Mouse (Mus musculus): ENCODE measurements around the gene 2310057J18Rik. TPM values are rescaled to one million over a fixed set of nuclear protein-coding genes. Genes with fewer than 3 reads are reported as not detected.
"Not testable (repeated sequence)": the region's sequence is repeated elsewhere in the genome, so short reads cannot be mapped to it uniquely, and the experiment has no call there.

The 2310057J18Rik gene
- not detected for polyA plus RNA-seq (2017; shearing (Covaris generic))

GRCm38 (mm10) chr10:28986203-28986602, at the start of gene 2310057J18Rik:
TSS of gene 2310057J18Rik (minus strand) at chr10:28986303.
- no peak for ATAC-seq

- ATAC-seq: not testable (repeated sequence)
Measured at GRCm38 (mm10) chr10:29029960-29030359, 43.9 kb upstream of the 2310057J18Rik start.

GRCm38 (mm10) chr10:29019496-29020270, 33.6 kb upstream of the 2310057J18Rik start:
- ATAC-seq: no peak

GRCm38 (mm10) chr10:28997776-28998175, 11.7 kb upstream of the 2310057J18Rik start:
- ATAC-seq: no peak

GRCm38 (mm10) chr10:28988990-28989389, 2.9 kb upstream of the 2310057J18Rik start:
- ATAC-seq: no peak

GRCm38 (mm10) chr10:28968189-28968588, 17.9 kb downstream of the 2310057J18Rik start:
- ATAC-seq: no peak

GRCm38 (mm10) chr10:28955138-28955537, 31.0 kb downstream of the 2310057J18Rik start:
- peak; percentile 63 for ATAC-seq

GRCm38 (mm10) chr10:28954515-28954914, 31.6 kb downstream of the 2310057J18Rik start:
- ATAC-seq: no peak

Other genes with a start within 250 kb of the 2310057J18Rik start
- not detected for gene Soga3, start 157.5 kb upstream of the 2310057J18Rik start, polyA plus RNA-seq (2017; shearing (Covaris generic))
- not detected for gene Gm49353, start 212.7 kb upstream of the 2310057J18Rik start, polyA plus RNA-seq (2017; shearing (Covaris generic))
- not detected for gene 9330159F19Rik, start 225.3 kb upstream of the 2310057J18Rik start, polyA plus RNA-seq (2017; shearing (Covaris generic))